Mouse (Mus musculus) myocyte (in vitro differentiated cells): ENCODE measurements around the gene Pmis2. TPM values are rescaled to one million over a fixed set of nuclear protein-coding genes. Genes with fewer than 3 reads are reported as not detected.

ENCODE experiments used
- H3K27me3 ChIP-seq: one replicate; pipeline ENCODE4 v1.6.1; 2011; ENCODE audit not compliant: control insufficient read depth, insufficient read depth, insufficient read length
- H3K36me3 ChIP-seq: one replicate; pipeline ENCODE4 v1.6.1; 2011; ENCODE audit not compliant: control insufficient read depth, insufficient read depth
- H3K4me2 ChIP-seq: one replicate; pipeline ENCODE4 v1.6.1; 2011; ENCODE audit warnings: low read depth, control low read depth
- H3K4me3 ChIP-seq: one replicate; pipeline ENCODE4 v1.5.1; 2011; ENCODE audit warnings: mild to moderate bottlenecking, control low read depth, moderate library complexity
- H3K79me2 ChIP-seq: one replicate; pipeline ENCODE4 v1.6.1; 2011; ENCODE audit not compliant: control insufficient read depth, insufficient read depth
- H3ac ChIP-seq: one replicate; pipeline ENCODE4 v1.6.1; 2011; ENCODE audit not compliant: control insufficient read depth, insufficient read length
- CEBPB ChIP-seq: IDR thresholded peaks from 2 replicates; pipeline ENCODE4 v1.6.1; 2011; ENCODE audit warnings: mild to moderate bottlenecking, moderate library complexity; ENCODE audit not compliant: poor library complexity, insufficient read depth, severe bottlenecking
- E2F4 ChIP-seq: IDR thresholded peaks from one replicate; pipeline ENCODE4 v1.6.1; 2011; ENCODE audit warnings: mild to moderate bottlenecking, control low read depth, moderate library complexity; ENCODE audit not compliant: insufficient read depth
- MAX ChIP-seq: IDR thresholded peaks from one replicate; pipeline ENCODE4 v1.6.1; 2011; ENCODE audit warnings: low read depth, mild to moderate bottlenecking, control low read depth
- MYOD1 ChIP-seq, 3 experiments: IDR thresholded peaks; one replicate each; pipeline ENCODE4 v1.6.1; 2011; ENCODE audit warnings: control low read depth in 2 of 3, low read depth in 2 of 3, mild to moderate bottlenecking in 2 of 3, moderate library complexity in 1 of 3; ENCODE audit not compliant: insufficient read length in 2 of 3, control insufficient read depth in 1 of 3
- MYOG ChIP-seq, 3 experiments: IDR thresholded peaks; one replicate each; pipeline ENCODE4 v1.6.1; 2011; ENCODE audit warnings: control low read depth in 2 of 3, low read depth in 2 of 3, mild to moderate bottlenecking in 2 of 3; ENCODE audit not compliant: insufficient read length in 2 of 3, control insufficient read depth in 1 of 3, insufficient read depth in 1 of 3
- POLR2A ChIP-seq: IDR thresholded peaks from one replicate; pipeline ENCODE4 v1.6.1; 2011; ENCODE audit warnings: low read depth, mild to moderate bottlenecking, control low read depth, moderate library complexity; ENCODE audit not compliant: insufficient read length
- POLR2AphosphoS2 ChIP-seq: IDR thresholded peaks from one replicate; pipeline ENCODE4 v1.6.1; 2011; ENCODE audit warnings: low read depth, control low read depth; ENCODE audit not compliant: insufficient read length
- REST ChIP-seq: IDR thresholded peaks from one replicate; pipeline ENCODE4 v1.6.1; 2011; ENCODE audit warnings: mild to moderate bottlenecking, control low read depth, moderate library complexity; ENCODE audit not compliant: insufficient read depth, insufficient read length
- SRF ChIP-seq: IDR thresholded peaks from one replicate; pipeline ENCODE4 v1.6.1; 2011; ENCODE audit warnings: low read depth; ENCODE audit not compliant: control insufficient read depth, insufficient read length
- TCF12 ChIP-seq: IDR thresholded peaks from one replicate; pipeline ENCODE4 v1.6.1; 2011; ENCODE audit warnings: mild to moderate bottlenecking, control low read depth; ENCODE audit not compliant: poor library complexity, insufficient read depth, severe bottlenecking
- TCF3 ChIP-seq: IDR thresholded peaks from one replicate; pipeline ENCODE4 v1.6.1; 2011; ENCODE audit warnings: low read depth, control low read depth; ENCODE audit not compliant: insufficient read length
- USF1 ChIP-seq: IDR thresholded peaks from one replicate; pipeline ENCODE4 v1.6.1; 2011; ENCODE audit warnings: low read depth, mild to moderate bottlenecking, control low read depth, moderate library complexity
- polyA plus RNA-seq: library from polyadenylated mRNA; unstranded; fragments of >200 nt; fragmentation: generic; extraction: Trizol; gene quantifications from one replicate; pipeline ENCODE4 v1.2.1, GENCODE M21; 2012; ENCODE audit warnings: missing spikeins

The Pmis2 gene
- polyA plus RNA-seq, 1 experiment, result not detected

- H3K27me3 ChIP-seq, result peaks cover 23% of the 10 kb centered on the region
- H3K4me2 ChIP-seq, result no peak overlapping the region
- no peak overlapping the region for H3ac ChIP-seq
- H3K36me3 ChIP-seq, result no peaks in the 10 kb centered on the region
- no peaks in the 10 kb centered on the region for H3K79me2 ChIP-seq
- no peak for TF ChIP-seq TCF12
- TF ChIP-seq REST, result no peak
- no peak for TF ChIP-seq SRF
- TF ChIP-seq CEBPB, result no peak
- no peak for TF ChIP-seq MAX
- no peak for TF ChIP-seq POLR2AphosphoS2
- no peak for TF ChIP-seq POLR2A
- TF ChIP-seq USF1, result no peak
- H3K4me3 ChIP-seq, result no peak overlapping the region
Observed at GRCm38 (mm10) chr7:30683425-30683824, 12.0 kb upstream of the Pmis2 start.

GRCm38 (mm10) chr7:30681897-30682296 is 10.5 kb upstream of the Pmis2 start:
- H3K4me3 ChIP-seq, result no peak overlapping the region
- H3ac ChIP-seq, result no peak overlapping the region
- no peaks in the 10 kb centered on the region for H3K36me3 ChIP-seq
- no peaks in the 10 kb centered on the region for H3K79me2 ChIP-seq
- no peak for TF ChIP-seq POLR2A
- no peak for TF ChIP-seq TCF3
- TF ChIP-seq MYOG (IDR thresholded peaks at IDR 0.05; ENCODE audit: control insufficient read depth in 1 of 3, insufficient read depth in 1 of 3, insufficient read length in 2 of 3, low read depth in 2 of 3), result no peak
- no peak for TF ChIP-seq USF1
- no peak for TF ChIP-seq POLR2AphosphoS2
- TF ChIP-seq MAX, result no peak
- no peak for TF ChIP-seq MYOD1 (IDR thresholded peaks at IDR 0.05; ENCODE audit: control insufficient read depth in 1 of 3, insufficient read length in 2 of 3, low read depth in 2 of 3)
- TF ChIP-seq REST, result no peak
- TF ChIP-seq SRF, result no peak
- TF ChIP-seq E2F4, result no peak
- no peak for TF ChIP-seq CEBPB
- peaks cover 22% of the 10 kb centered on the region for H3K27me3 ChIP-seq
- no peak overlapping the region for H3K4me2 ChIP-seq

- TF ChIP-seq POLR2AphosphoS2, result no peak
- no peak for TF ChIP-seq REST
- TF ChIP-seq SRF, result no peak
- no peak for TF ChIP-seq CEBPB
- TF ChIP-seq E2F4, result no peak
- TF ChIP-seq USF1, result no peak
- no peak for TF ChIP-seq MYOD1 (IDR thresholded peaks at IDR 0.05; ENCODE audit: control insufficient read depth in 1 of 3, insufficient read length in 2 of 3, low read depth in 2 of 3)
- no peak for TF ChIP-seq POLR2A
- TF ChIP-seq TCF3, result no peak
- TF ChIP-seq TCF12, result no peak
- no peak for TF ChIP-seq MAX
- Histone ChIP-seq H3K4me3 (no peak overlapping the region), H3ac (no peak overlapping the region), H3K79me2 (no peaks in the 10 kb centered on the region), H3K27me3 (peaks cover 35% of the 10 kb centered on the region), H3K4me2 (no peak overlapping the region), H3K36me3 (no peaks in the 10 kb centered on the region)
Observed at GRCm38 (mm10) chr7:30678263-30678975, 7.0 kb upstream of the Pmis2 start.

GRCm38 (mm10) chr7:30669229-30669628 is 2.2 kb downstream of the Pmis2 start:
- no peak for TF ChIP-seq CEBPB
- no peak for TF ChIP-seq POLR2AphosphoS2
- TF ChIP-seq SRF, result no peak
- no peak for TF ChIP-seq MAX
- no peak for TF ChIP-seq MYOG (IDR thresholded peaks at IDR 0.05; ENCODE audit: control insufficient read depth in 1 of 3, insufficient read depth in 1 of 3, insufficient read length in 2 of 3, low read depth in 2 of 3)
- peaks cover 9% of the 10 kb centered on the region for H3K27me3 ChIP-seq

GRCm38 (mm10) chr7:30665321-30665720 is 6.1 kb downstream of the Pmis2 start:
- Histone ChIP-seq H3K4me2 (peak overlapping the region; percentile 93), H3K4me3 (peak overlapping the region; percentile 66), H3K79me2 (no peaks in the 10 kb centered on the region), H3K27me3 (no peaks in the 10 kb centered on the region), H3ac (peak overlapping the region; percentile 15), H3K36me3 (no peaks in the 10 kb centered on the region)
- TF ChIP-seq MYOG (IDR thresholded peaks at IDR 0.05; ENCODE audit: control insufficient read depth in 1 of 3, insufficient read depth in 1 of 3, insufficient read length in 2 of 3, low read depth in 2 of 3), result no peak

More at GRCm38 (mm10) chr7:30669229-30669628, 2.2 kb downstream of the Pmis2 start:
- H3K79me2 ChIP-seq, result no peaks in the 10 kb centered on the region
- H3K36me3 ChIP-seq, result no peaks in the 10 kb centered on the region
- no peak overlapping the region for H3K4me2 ChIP-seq
- H3K4me3 ChIP-seq, result no peak overlapping the region
- H3ac ChIP-seq, result no peak overlapping the region
